Mouse (Mus musculus) liver, postnatal 0 days (tissue): ENCODE measurements around the gene Acoxl.

ENCODE experiments used
- CTCF ChIP-seq: sonication (generic); IDR thresholded peaks from 2 replicates; pipeline ENCODE4 v1.5.1; 2016; ENCODE audit warnings: antibody characterized with exemption, low read depth
- EP300 ChIP-seq: IDR thresholded peaks from 2 replicates; pipeline ENCODE4 v1.6.1; 2016; ENCODE audit warnings: antibody characterized with exemption, low read depth, mild to moderate bottlenecking

GRCm38 (mm10) chr2:128136769-128137433 lies 298.2 kb downstream of the Acoxl start:
- TF ChIP-seq CTCF (no peak), EP300 (no peak)
